Mouse (Mus musculus): ENCODE measurements around the gene Skida1. TPM values are rescaled to one million over a fixed set of nuclear protein-coding genes. Genes with fewer than 3 reads are reported as not detected.
A peak's percentile ranks its signal among the peaks of the same experiment; 100 is the strongest.

The Skida1 gene
- polyA plus RNA-seq, 1 experiment from 2014 or later, result 10.3 TPM

- Histone ChIP-seq H3K9me3 (replicated peaks) (no peaks in the 10 kb centered on the region), H3K36me3 (peaks cover 15% of the 10 kb centered on the region), H3K4me3 (replicated peaks) (peak overlapping the region; percentile 84), H3K4me1 (peaks cover 15% of the 10 kb centered on the region), H3K27ac (peak overlapping the region; percentile 100), H3K9ac (peak overlapping the region; percentile 97), H3K4me2 (peak overlapping the region; percentile 70), H3K27me3 (no peaks in the 10 kb centered on the region)
- peak; percentile 96 for ATAC-seq (replicated peaks; ENCODE audit: low FRiP score)
- WGBS, result under 1% methylated on average over 37 of the region's 58 CpGs
These were observed 15.6 kb upstream of the Skida1 start for GRCm38 (mm10) chr2:18064356-18064858.

GRCm38 (mm10) chr2:18063763-18064251 is 15.0 kb upstream of the Skida1 start:
- ATAC-seq (replicated peaks; ENCODE audit: low FRiP score), result peak; percentile 75
- Histone ChIP-seq H3K27me3 (no peaks in the 10 kb centered on the region), H3K36me3 (peaks cover 14% of the 10 kb centered on the region), H3K9me3 (replicated peaks) (no peaks in the 10 kb centered on the region), H3K9ac (peak overlapping the region; percentile 97), H3K4me2 (peak overlapping the region; percentile 70), H3K4me3 (replicated peaks) (peak overlapping the region; percentile 84), H3K4me1 (peaks cover 15% of the 10 kb centered on the region), H3K27ac (peak overlapping the region; percentile 100)
- 0% methylated on average over 18 of the region's 18 CpGs for WGBS

GRCm38 (mm10) chr2:18060396-18060795 is 11.5 kb upstream of the Skida1 start:
- peaks cover 3% of the 10 kb centered on the region for H3K4me1 ChIP-seq
- H3K4me3 ChIP-seq (replicated peaks), result no peak overlapping the region
- no peaks in the 10 kb centered on the region for H3K27me3 ChIP-seq
- no peak overlapping the region for H3K27ac ChIP-seq
- no peak overlapping the region for H3K9ac ChIP-seq
- H3K36me3 ChIP-seq, result no peaks in the 10 kb centered on the region
- no peaks in the 10 kb centered on the region for H3K9me3 ChIP-seq (replicated peaks)
- no peak for ATAC-seq (replicated peaks; ENCODE audit: low FRiP score)
- WGBS, result 97% methylated on average over 1 of the region's 1 CpGs
- H3K4me2 ChIP-seq, result no peak overlapping the region

- H3K4me2 ChIP-seq, result no peak overlapping the region
- no peak overlapping the region for H3K4me3 ChIP-seq (replicated peaks)
- peaks cover 6% of the 10 kb centered on the region for H3K4me1 ChIP-seq
- no peak overlapping the region for H3K9ac ChIP-seq
- no peaks in the 10 kb centered on the region for H3K27me3 ChIP-seq
- ATAC-seq (replicated peaks; ENCODE audit: low FRiP score), result no peak
- H3K36me3 ChIP-seq, result no peaks in the 10 kb centered on the region
- whole genome bisulfite sequencing, result 96% methylated on average over 1 of the region's 1 CpGs
- no peaks in the 10 kb centered on the region for H3K9me3 ChIP-seq (replicated peaks)
- no peak overlapping the region for H3K27ac ChIP-seq
These were observed 11.0 kb upstream of the Skida1 start for GRCm38 (mm10) chr2:18059891-18060290.

GRCm38 (mm10) chr2:18059063-18059462 is 10.2 kb upstream of the Skida1 start:
- no peaks in the 10 kb centered on the region for H3K9me3 ChIP-seq (replicated peaks)
- H3K36me3 ChIP-seq, result no peaks in the 10 kb centered on the region
- H3K4me2 ChIP-seq, result no peak overlapping the region
- H3K9ac ChIP-seq, result no peak overlapping the region
- peaks cover 10% of the 10 kb centered on the region for H3K4me1 ChIP-seq
- H3K27me3 ChIP-seq, result no peaks in the 10 kb centered on the region
- no peak overlapping the region for H3K4me3 ChIP-seq (replicated peaks)
- 49% methylated on average over 2 of the region's 2 CpGs for WGBS
- H3K27ac ChIP-seq, result no peak overlapping the region
- ATAC-seq (replicated peaks; ENCODE audit: low FRiP score), result no peak

- peak overlapping the region; percentile 83 for H3K9ac ChIP-seq
- peak overlapping the region; percentile 86 for H3K4me2 ChIP-seq
- peak overlapping the region; percentile 60 for H3K4me3 ChIP-seq (replicated peaks)
- H3K27me3 ChIP-seq, result no peaks in the 10 kb centered on the region
- no peaks in the 10 kb centered on the region for H3K36me3 ChIP-seq
- 29% methylated on average over 9 of the region's 9 CpGs for WGBS
- H3K9me3 ChIP-seq (replicated peaks), result no peaks in the 10 kb centered on the region
- ATAC-seq (replicated peaks; ENCODE audit: low FRiP score), result no peak
- peaks cover 19% of the 10 kb centered on the region for H3K4me1 ChIP-seq
- H3K27ac ChIP-seq, result peak overlapping the region; percentile 100
These were observed 9.4 kb upstream of the Skida1 start for GRCm38 (mm10) chr2:18058146-18058708.

GRCm38 (mm10) chr2:18057336-18058145 is 8.7 kb upstream of the Skida1 start:
- Histone ChIP-seq H3K36me3 (no peaks in the 10 kb centered on the region), H3K27ac (peak overlapping the region; percentile 100), H3K4me3 (replicated peaks) (peak overlapping the region; percentile 60), H3K9me3 (replicated peaks) (no peaks in the 10 kb centered on the region), H3K9ac (peak overlapping the region; percentile 83), H3K27me3 (no peaks in the 10 kb centered on the region), H3K4me1 (peaks cover 19% of the 10 kb centered on the region), H3K4me2 (peak overlapping the region; percentile 86)
- no peak for ATAC-seq (replicated peaks; ENCODE audit: low FRiP score)
- under 1% methylated on average over 48 of the region's 48 CpGs for WGBS

GRCm38 (mm10) chr2:18056786-18057255 is 8.0 kb upstream of the Skida1 start:
- WGBS, result under 1% methylated on average over 37 of the region's 50 CpGs
- Histone ChIP-seq H3K4me3 (replicated peaks) (peak overlapping the region; percentile 60), H3K27me3 (no peaks in the 10 kb centered on the region), H3K4me1 (peaks cover 19% of the 10 kb centered on the region), H3K36me3 (no peaks in the 10 kb centered on the region), H3K9ac (peak overlapping the region; percentile 83), H3K4me2 (peak overlapping the region; percentile 86), H3K9me3 (replicated peaks) (no peaks in the 10 kb centered on the region), H3K27ac (peak overlapping the region; percentile 100)
- ATAC-seq (replicated peaks; ENCODE audit: low FRiP score), result peak; percentile 99

- no peaks in the 10 kb centered on the region for H3K27me3 ChIP-seq
- H3K9me3 ChIP-seq (replicated peaks), result no peaks in the 10 kb centered on the region
- ATAC-seq (replicated peaks; ENCODE audit: low FRiP score), result peak; percentile 93
- peaks cover 19% of the 10 kb centered on the region for H3K4me1 ChIP-seq
- peak overlapping the region; percentile 83 for H3K9ac ChIP-seq
- H3K4me3 ChIP-seq (replicated peaks), result peak overlapping the region; percentile 60
- H3K4me2 ChIP-seq, result peak overlapping the region; percentile 86
- H3K36me3 ChIP-seq, result no peaks in the 10 kb centered on the region
- WGBS, result under 1% methylated on average over 60 of the region's 66 CpGs
- peak overlapping the region; percentile 100 for H3K27ac ChIP-seq
These were observed 7.3 kb upstream of the Skida1 start for GRCm38 (mm10) chr2:18055929-18056785.

- peaks cover 27% of the 10 kb centered on the region for H3K4me1 ChIP-seq
- H3K4me2 ChIP-seq, result peak within 1 kb of the TSS; percentile 86
- WGBS, result 4% methylated on average over 20 of the region's 20 CpGs
- ATAC-seq (replicated peaks; ENCODE audit: low FRiP score), result no peak
- peak within 1 kb of the TSS; percentile 100 for H3K27ac ChIP-seq
- peak within 1 kb of the TSS; percentile 60 for H3K4me3 ChIP-seq (replicated peaks)
- no peaks in the 10 kb centered on the region for H3K9me3 ChIP-seq (replicated peaks)
- no peaks in the 10 kb centered on the region for H3K27me3 ChIP-seq
- H3K9ac ChIP-seq, result peak within 1 kb of the TSS; percentile 56
- no peaks in the 10 kb centered on the region for H3K36me3 ChIP-seq
These were observed 6.4 kb upstream of the Skida1 start, which contains the start of gene Mllt10 for GRCm38 (mm10) chr2:18055016-18055928. Gene Mllt10 (plus strand): TSS chr2:18055237.
